Mouse (Mus musculus): ENCODE measurements around the gene Mta1. TPM values are rescaled to one million over a fixed set of nuclear protein-coding genes. Genes with fewer than 3 reads are reported as not detected.

Mta1 gene
- total and polyA plus RNA-seq, 3 experiments = 76.6 to 164 (median 102) TPM

- DNase-seq = no peak
Measured at GRCm38 (mm10) chr12:113186326-113187010, 88.4 kb downstream of the Mta1 start.

Small RNA genes lying within 50 kb of the gene (microRNA-seq; reads per million reads assigned to microRNA genes)
- 0 reads per million in 2 experiments for gene Gm44471

Other genes starting within 250 kb of the Mta1 start
- gene Gpr132, start 230.1 kb upstream of the Mta1 start, total RNA-seq (2021) = under 1 TPM; 0.26 to 0.59 TPM
- gene Gpr132, start 230.1 kb upstream of the Mta1 start, polyA plus RNA-seq (2012; rRNA removed) = 1.3 TPM in 2 replicates
- 1 to 10 TPM; 3.5 to 6.1 TPM for gene Jag2, start 168.5 kb upstream of the Mta1 start, total RNA-seq (2021)
- 12.8 and 25.8 TPM in 2 replicates for gene Jag2, start 168.5 kb upstream of the Mta1 start, polyA plus RNA-seq (2012; rRNA removed)
- gene Nudt14, start 156.2 kb upstream of the Mta1 start, total RNA-seq (2021) = 10 to 100 TPM; 24.6 to 34.4 TPM
- 35.4 and 45.9 TPM in 2 replicates for gene Nudt14, start 156.2 kb upstream of the Mta1 start, polyA plus RNA-seq (2012; rRNA removed)
- 10 to 100 TPM; 14.6 to 24.7 TPM for gene Btbd6, start 121.8 kb upstream of the Mta1 start, total RNA-seq (2021)
- 165 and 232 TPM in 2 replicates for gene Btbd6, start 121.8 kb upstream of the Mta1 start, polyA plus RNA-seq (2012; rRNA removed)
- 10 to 100 TPM; 41.9 to 46.8 TPM for gene Brf1, start 97.6 kb upstream of the Mta1 start, total RNA-seq (2021)
- gene Brf1, start 97.6 kb upstream of the Mta1 start, polyA plus RNA-seq (2012; rRNA removed) = 70.6 and 71.2 TPM in 2 replicates
- gene Pacs2, start 83.8 kb upstream of the Mta1 start, total RNA-seq (2021) = 10 to 100 TPM; 38.7 to 42.1 TPM
- gene Pacs2, start 83.8 kb upstream of the Mta1 start, polyA plus RNA-seq (2012; rRNA removed) = 51.9 and 66.9 TPM in 2 replicates
- under 1 TPM; 0.28 to 0.43 TPM for gene Tex22, start 23.8 kb upstream of the Mta1 start, total RNA-seq (2021)
- 0.35 and 0.90 TPM in 2 replicates for gene Tex22, start 23.8 kb upstream of the Mta1 start, polyA plus RNA-seq (2012; rRNA removed)
- 10 to 100 TPM; 57.5 to 58.2 TPM for gene Crip2, start 42.0 kb downstream of the Mta1 start, total RNA-seq (2021)
- gene Crip2, start 42.0 kb downstream of the Mta1 start, polyA plus RNA-seq (2012; rRNA removed) = 159 and 168 TPM in 2 replicates
- 100 to 1,000 TPM in 1 of 2 experiments, 10 to 100 TPM in 1; 51.5 to 101 TPM for gene Crip1, start 48.0 kb downstream of the Mta1 start, total RNA-seq (2021)
- 31.7 and 36.9 TPM in 2 replicates for gene Crip1, start 48.0 kb downstream of the Mta1 start, polyA plus RNA-seq (2012; rRNA removed)
- gene Tedc1, start 58.1 kb downstream of the Mta1 start, total RNA-seq (2021) = 1 to 10 TPM in 1 of 2 experiments, under 1 TPM in 1; 0.66 to 1.4 TPM
- gene Tedc1, start 58.1 kb downstream of the Mta1 start, polyA plus RNA-seq (2012; rRNA removed) = 3.6 and 6.6 TPM in 2 replicates
- 1 to 10 TPM; 2.8 to 9.7 TPM for gene Tmem121, start 87.7 kb downstream of the Mta1 start, total RNA-seq (2021)
- 11.9 and 15.9 TPM in 2 replicates for gene Tmem121, start 87.7 kb downstream of the Mta1 start, polyA plus RNA-seq (2012; rRNA removed)